Mouse (Mus musculus) testis, adult 2 months (tissue): ENCODE measurements around the gene Tuba1a.
"Not testable (repeated sequence)": the region's sequence is repeated elsewhere in the genome, so short reads cannot be mapped to it uniquely, and the experiment has no call there.

ENCODE experiments used
- CTCF ChIP-seq: fragments of 200-500 bp; IDR thresholded peaks from 2 replicates; pipeline ENCODE4 v1.5.1; 2012; ENCODE audit warnings: low read depth, mild to moderate bottlenecking, inconsistent platforms, low read length, moderate library complexity; ENCODE audit not compliant: control insufficient read depth, insufficient read depth, insufficient replicate concordance
- POLR2A ChIP-seq: fragments of 200-500 bp; IDR thresholded peaks from 2 replicates; pipeline ENCODE4 v1.6.1; 2012; ENCODE audit warnings: low read depth, mild to moderate bottlenecking, inconsistent platforms, low read length, moderate library complexity; ENCODE audit not compliant: control insufficient read depth

DNA sequence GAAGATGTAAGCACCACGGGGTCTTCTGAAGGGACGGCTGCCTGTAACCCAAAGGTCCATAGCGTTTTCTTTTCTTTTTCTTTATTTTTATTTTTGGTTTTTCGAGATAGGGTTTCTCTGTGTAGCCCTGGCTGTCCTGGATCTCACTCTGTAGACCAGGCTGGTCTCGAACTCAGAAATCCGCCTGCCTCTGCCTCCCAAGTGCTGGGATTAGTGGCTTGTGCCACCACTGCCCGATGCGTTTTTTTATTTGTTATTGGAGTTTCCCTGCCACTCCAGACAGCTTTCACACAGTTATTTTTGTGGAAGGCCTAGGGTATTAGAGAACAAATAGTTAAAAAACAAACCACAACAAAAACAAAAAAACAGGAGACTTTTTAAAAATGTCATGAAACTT is 35.0 kb downstream of the Tuba1a start:
- TF ChIP-seq CTCF, POLR2A: not testable (repeated sequence)
